Mouse (Mus musculus) ovary, postnatal 36 days (tissue): Measurements from ENCODE around the gene Traf4.

Experiments used
- DNase-seq: peaks from one replicate; pipeline ENCODE4 v3.0.0; 2022; ENCODE audit warnings: low spot score, mixed read lengths

Traf4 gene

DNA sequence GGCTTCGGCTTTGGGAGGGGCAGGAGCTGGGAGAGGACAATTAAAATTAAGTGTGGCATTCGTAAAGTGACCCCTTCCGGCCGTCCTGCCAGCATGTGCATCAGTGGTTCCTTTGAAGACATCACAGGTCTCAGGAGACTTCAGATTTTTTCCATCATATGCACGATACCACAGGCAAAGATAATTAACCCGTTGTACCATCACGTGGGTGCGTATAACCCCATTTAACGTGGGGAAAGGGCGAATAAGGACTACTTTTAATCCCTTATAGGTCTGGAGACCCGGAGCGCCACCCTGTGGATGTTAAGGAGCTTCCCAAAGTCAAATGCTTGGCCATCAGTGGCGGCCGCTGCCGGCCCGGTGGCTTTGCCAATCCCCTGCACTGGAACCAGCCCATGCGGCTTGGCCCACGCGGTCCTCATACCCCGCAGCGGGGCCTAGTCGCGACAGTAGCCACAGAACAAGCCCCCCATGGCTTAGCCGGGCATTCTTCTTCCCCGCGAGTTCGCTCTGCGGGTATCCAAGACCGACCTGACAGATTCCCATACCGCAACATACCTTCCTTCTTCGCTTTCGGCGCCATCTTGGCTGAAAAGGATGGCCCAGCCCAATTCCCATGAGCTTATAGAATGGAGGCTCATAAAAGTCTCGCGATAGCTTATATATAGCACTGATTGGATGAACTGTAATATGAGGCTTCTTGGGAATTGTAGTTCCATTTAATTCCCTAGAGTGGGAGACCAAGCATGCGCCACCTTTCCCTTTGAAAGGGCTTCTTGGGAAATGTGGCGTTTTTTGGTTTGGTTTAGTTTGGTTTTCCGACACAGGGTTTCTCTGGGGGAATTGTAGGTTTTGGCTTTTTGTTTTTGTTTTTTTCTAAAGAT is 17.8 kb upstream of the Traf4 start, which contains the start of gene Rpl23a:
Gene Rpl23a (minus strand): TSS at position 624 of the 884 bp plus-strand sequence.
- DNase-seq = peak; percentile 71

DNA sequence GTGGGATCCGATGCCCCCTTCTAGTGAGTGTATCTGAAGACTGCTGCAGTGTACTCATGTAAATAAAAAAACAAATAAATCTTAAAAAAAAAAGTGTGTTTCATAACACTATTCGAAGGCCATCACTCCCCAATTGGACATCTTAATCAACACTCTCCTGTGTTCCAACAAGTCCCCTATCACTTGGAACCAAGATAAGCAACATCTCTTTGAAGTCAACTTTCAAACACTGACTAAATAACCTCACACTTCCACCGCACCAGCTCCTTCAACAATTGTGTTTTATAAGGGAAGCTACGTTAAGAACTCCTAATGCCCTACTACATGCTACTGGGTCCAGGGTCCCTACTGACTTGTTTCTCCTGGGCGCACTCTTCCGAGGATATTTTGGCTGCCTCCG is 17.1 kb upstream of the Traf4 start:
- DNase-seq = no peak

DNA sequence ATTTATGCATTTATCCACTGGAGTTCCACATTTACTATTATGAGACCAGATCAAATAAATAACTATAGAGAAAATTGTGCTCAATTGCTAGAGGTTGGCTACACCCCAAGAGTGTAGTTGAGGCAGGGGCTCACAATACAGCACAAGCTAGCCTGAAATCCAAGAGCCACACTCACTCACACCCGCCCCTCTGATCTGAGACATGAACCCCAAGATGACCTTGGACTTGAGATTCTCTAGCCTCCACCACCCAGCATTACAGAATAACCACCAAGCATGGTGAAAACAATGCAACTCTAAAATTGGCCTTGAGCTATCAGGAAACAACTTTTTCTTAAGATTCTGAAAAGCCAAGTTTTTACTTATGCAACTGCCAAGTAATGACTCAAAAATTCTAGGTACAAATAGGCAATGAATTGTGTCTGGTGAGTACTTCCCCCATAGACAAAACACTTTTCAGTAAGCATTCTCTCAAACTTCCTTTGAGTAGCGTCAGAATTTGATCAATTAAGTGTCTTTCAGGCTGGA is 16.5 kb upstream of the Traf4 start:
- DNase-seq = no peak

DNA sequence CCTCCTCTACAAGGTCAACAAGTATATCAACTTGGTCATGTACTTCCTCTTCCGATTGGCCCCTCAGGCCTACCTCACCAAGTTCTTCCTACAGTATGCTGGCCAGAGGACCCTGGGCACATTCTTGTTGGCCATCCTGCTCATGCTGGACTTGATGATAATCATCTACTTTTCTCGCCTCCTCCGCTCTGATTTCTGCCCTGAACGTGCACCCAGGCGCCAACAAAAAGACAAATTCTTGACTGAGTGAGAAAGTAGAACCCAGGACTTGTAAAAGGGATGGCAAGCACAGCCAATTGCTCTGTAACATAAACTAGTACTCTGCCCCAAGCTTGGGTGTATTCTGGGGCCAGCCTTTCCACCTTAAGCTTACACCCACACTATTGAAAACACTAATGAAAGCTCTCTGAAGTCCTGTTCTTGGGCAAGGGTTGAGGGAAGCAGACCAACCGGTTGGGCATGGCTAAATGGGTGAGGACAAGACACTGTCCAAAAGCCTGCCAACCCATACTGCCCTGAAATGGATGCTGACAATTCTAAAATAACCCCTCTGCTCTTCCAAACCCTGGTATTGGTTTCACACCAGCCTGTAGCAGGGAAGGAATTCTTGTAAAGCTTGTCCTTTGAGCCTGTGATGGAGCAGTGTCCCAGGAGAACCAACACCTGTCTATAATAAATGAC is 14.8 kb upstream of the Traf4 start:
- no peak for DNase-seq

DNA sequence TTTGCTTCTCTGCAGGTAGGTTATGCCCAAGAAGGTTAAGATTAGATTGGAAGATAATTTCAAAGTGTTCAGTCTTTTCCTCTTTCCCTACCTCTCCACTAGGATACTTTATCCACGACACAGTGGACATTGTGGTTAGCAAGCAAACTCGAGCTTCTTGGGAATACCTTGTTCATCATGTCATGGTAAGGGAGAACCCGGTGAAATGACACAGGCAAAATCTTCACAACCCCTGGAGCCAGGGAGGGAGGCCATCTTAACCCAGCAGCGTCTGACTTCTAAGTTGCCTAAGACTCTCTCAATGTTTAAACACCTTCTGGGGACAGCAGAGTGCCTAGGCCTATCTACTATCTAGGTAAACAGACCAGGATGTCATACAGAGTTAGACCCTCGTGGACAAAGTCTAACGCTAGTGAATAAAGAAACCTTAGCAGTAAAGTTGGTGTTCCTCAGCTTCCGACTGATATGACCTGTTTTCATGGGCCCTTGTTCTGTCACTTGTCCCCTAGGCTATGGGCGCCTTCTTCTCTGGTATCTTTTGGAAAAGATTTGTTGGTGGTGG is 14.1 kb upstream of the Traf4 start:
- no peak for DNase-seq

DNA sequence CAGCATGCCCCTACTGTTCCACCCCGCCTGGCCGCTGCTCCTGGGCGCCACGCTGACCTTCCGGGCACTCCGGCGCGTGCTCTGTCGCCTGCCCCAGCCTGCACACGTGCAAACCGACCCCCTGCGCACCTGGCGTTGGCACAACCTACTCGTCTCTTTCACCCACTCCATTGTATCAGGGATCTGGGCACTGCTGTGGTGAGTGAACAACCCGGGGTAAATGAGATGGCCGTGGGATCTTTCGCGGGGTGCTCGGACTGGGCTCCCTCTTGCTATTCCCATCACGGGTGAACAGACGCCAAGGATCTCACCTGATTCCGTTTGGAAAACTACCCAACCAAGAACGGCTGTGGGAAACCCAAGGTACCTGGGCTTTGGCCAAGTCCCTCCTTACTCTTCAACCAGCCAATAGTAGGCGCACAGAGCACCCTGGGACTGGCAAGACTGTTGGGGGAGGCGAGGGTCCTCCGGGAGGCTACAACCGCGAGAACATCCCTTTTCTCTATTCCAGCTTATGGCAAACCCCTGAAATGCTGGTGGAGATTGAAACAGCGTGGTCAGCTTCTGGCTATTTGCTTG is 13.6 kb upstream of the Traf4 start:
- DNase-seq = peak; percentile 64

DNA sequence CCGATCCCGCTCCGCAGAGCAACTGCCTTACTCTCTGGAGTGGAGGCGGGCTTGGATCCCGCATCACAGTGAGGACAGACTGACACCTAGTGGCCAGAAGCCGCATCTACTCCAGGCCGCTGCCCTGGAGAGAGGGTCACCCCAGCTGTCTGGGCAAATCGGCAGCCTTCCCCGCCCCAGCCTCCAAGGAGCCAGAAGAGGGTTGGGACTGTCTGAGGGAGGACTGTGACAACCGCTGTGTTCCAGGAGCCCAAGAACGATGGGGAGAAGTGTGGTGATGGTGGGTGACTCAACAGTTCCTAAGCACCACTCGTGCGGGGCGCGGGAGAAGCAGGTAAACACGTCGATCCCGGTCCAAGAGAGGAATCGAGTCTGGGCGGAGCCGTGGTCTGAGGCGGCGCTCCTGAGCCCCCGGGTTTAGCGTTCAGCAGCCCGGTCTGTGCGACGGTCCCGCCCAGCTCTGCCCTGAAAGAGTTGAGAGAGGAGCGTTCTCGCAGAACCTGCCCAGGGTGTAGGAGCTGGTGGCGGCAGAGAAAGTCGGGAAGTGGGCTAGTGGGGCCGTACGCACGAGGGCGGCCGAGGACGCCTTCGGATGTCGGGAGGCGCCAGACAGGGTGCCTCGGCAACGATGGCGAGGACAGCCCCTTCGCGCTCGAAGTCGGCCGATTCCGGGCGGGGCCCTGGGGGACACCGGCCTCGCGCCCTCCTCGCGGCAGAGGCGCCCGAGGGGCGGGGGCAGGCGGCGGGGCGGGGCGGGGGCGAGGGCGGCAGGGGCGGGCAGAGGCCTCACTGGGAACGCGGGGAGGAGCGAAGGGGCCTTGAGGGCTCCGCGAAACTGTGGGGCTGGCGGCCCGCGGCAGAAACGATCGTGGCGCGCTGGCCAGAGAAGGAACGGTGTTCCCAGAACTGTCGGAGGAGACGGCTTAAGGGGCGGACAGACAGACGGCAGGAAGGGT is 12.8 kb upstream of the Traf4 start:
- peak; percentile 96 for DNase-seq

DNA sequence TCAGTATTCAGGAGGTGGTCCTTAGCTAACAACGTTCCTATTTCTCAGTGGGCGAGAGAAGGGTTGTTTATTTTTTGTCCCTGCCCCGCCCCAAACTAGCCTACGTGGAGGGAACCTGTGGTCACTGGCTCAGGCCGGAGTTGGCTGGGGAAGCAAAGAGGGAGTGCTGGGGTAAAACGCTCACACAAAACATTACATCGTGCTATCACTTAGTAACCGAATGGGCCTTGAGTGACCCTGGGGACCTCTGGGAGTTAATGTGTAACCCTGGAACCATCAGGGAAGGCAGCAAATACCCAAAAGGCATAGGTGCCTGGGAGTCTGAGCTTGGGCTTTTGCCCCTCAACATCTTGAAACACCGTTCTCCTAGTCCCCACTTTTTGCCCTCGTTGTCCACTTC is 12.0 kb upstream of the Traf4 start:
- no peak for DNase-seq

DNA sequence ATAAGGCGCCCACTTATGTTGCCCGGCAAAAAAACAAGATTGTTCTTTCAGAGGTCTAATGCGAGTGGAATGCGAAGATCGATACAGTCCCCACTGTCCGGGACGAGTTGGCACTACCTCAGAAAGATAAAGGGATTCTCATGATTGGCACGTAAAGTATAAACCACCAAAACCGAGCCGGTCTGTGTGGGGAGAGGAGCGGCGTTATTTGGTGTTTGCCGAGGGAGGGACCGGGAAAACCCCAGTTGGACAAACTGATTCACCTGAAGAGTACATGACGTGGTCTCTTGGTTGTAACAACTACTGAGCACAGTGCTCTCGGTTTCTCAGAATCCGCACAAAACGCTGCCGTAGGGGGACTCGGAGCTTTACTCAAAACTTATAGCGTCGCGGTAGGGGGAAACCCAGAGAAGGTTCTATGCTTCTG is 11.5 kb upstream of the Traf4 start:
- DNase-seq = no peak

DNA sequence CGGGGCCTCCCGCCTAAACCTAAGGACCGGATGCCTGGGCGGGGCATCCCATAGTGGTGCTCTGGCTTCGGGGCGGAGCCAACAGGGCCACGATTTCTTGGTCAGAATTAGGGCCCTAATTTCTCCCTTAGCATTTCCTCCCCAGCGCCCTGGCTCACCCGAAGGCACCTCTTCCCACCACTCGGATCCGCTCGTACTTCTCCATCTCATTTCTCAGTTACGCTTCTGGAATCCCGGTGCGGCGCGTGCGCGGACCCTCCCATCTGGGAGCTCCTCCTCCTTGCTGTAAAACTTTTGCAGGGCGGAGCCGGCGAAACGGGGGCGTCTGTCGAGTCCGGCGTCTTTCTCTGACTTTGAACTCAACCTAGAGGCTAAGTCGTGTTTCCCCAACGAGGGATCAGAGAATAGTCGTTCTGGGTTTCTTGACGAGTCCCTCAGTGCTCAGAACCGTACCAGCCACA is 11.0 kb upstream of the Traf4 start, which contains the start of the genes Nek8 and Tlcd1:
Gene Nek8 (minus strand): TSS at position 274 of the 461 bp plus-strand sequence.
Gene Tlcd1 (plus strand): TSS at position 310 of the 461 bp plus-strand sequence.
- DNase-seq = peak; percentile 94

DNA sequence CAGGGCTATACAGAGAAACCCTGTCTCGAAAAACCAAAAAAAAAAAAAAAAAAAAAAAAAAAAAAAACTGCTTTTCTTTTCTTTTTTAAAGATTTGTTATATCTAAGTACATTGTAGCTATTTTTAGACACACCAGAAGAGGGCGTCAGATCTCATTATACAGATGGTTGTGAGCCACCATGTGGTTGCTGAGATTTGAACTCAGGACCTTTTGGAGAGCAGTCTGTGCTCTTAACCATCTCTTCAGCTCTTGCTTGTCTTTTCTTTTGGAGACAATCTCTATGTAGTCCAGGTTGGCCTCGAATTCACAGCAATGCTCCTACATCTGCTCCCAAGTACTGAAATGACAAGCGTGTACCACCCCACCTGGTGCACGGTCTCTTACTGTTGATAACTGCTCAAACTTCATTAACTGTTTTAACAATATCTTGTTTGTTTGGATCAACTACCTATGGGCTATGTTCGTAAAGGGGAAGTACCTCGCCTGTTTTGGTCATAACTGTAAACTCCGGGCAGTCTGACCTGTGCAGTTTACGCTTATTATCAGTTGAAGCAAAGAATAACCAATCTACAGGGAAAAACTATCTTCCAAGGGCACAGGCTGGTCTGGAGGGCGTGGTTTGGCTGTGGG is 10.5 kb upstream of the Traf4 start:
- no peak for DNase-seq

DNA sequence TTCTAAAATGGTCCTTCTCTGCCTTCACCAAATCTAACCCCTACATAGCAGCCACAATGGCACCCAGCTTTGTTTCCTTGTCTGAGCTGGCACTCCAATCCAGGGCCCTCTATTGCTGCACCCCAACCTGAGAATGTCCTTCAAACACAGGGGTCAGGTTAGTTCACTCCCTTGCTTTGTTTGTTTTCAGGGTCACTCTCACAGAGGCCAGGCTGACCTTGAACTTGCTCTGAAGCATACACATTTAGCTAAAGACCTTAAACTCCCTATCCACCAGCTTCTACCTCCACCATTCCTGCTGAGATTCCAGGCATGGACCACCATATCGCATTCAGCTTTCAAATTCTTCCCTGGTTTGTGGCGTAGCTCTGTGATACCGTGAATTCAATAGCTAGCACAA is 9.1 kb upstream of the Traf4 start:
- DNase-seq = no peak

DNA sequence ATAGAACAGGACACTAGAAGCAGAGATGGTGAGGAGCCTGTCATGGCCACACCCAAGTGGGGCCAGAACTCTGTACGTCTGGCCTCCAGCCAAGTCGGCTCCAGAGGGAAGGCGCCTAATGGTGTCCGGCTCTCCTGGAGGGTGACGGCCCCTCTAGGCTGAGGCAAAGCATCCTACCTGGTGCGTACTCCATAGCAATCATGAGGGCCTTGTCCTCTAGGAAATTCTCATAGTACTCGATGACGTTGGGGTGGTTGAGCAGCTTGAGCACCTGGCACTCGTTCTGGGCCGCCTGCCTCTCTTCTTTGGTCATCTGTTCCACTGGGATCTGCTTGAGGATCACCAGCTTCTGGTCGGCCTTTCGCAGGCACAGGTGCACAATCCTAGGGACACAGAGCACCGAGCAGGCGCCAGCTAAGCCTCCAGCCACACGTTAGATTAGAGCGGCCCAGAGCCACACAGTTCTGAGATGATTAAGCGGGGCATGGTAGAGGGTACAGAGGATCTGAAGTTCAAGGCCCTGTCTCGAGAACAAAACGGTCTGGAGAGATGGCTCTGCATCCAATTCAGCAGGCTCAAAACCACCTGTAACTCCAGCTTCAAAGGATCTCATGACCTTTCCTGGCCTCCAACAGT is 7.5 kb upstream of the Traf4 start:
- DNase-seq = no peak

DNA sequence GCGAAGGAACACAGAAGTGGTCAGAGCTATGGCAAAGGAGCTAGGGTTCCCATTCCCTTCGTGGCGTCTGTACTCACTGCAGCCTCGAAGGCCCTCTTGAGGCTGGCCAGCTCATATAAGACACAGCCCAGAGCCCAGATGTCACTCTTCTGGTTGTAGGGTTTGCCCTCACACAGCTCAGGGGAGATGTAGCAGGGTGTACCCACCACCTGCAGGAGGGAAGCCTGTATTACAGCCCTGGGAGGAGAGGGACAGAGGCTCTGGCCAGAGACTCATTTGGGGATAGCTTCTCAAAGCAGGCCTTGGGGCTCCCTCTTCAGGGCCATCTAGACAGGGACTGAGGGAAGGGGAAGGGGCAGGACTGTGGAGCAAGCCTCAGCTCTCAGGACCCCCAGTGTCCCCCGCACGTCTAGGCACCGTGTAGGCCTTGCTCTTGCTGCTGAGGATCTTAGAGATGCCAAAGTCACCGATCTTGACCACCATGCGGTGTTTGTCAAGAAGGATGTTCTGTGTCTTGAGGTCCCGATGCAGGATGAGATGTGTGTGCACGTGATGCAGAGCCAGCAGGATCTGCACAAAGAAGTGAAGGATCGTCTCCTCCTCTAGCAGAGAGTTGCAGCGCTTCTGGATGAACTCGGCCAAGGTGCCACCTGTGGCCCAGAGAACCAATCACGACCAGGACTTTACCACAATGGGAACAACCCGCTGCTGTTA is 6.8 kb upstream of the Traf4 start:
- DNase-seq = no peak

DNA sequence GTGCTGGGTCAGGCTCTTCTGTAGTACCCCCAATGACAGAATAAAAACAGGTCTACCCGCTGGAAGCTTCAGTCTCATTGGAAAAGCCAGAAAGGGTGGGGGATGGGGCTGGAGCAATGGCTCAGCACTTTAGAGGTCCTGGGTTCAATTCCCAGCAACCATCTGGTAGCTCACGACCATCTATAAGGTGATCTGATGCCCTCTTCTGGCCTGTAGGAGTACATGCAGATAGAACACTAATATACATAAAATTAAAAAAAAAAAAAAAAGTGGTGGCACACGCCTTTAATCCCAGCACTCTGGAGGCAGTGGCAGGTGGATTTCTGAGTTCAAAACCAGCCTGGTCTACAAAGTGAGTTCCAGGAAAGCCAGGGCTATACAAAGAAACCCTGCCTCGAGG is 5.9 kb upstream of the Traf4 start:
- no peak for DNase-seq

DNA sequence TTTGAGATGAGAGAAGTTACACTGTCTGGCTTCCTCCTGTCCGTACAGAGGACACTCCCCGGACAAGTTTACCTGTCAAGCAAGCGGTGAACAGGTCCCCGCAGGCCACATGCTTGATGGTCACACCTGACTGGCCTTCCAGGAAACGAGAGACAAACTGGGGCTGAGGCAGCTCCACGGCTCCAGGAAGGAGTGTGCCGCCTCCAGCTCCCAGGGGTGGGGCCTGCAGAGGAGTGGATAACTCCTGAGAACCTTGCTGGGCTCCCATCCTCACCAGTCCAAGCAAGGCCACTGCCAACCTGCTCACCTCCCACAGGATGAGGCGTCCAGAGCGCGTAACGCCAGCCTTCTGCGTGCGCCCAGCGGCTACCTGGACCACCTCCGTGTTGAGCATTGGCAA is 4.9 kb upstream of the Traf4 start:
- no peak for DNase-seq

DNA sequence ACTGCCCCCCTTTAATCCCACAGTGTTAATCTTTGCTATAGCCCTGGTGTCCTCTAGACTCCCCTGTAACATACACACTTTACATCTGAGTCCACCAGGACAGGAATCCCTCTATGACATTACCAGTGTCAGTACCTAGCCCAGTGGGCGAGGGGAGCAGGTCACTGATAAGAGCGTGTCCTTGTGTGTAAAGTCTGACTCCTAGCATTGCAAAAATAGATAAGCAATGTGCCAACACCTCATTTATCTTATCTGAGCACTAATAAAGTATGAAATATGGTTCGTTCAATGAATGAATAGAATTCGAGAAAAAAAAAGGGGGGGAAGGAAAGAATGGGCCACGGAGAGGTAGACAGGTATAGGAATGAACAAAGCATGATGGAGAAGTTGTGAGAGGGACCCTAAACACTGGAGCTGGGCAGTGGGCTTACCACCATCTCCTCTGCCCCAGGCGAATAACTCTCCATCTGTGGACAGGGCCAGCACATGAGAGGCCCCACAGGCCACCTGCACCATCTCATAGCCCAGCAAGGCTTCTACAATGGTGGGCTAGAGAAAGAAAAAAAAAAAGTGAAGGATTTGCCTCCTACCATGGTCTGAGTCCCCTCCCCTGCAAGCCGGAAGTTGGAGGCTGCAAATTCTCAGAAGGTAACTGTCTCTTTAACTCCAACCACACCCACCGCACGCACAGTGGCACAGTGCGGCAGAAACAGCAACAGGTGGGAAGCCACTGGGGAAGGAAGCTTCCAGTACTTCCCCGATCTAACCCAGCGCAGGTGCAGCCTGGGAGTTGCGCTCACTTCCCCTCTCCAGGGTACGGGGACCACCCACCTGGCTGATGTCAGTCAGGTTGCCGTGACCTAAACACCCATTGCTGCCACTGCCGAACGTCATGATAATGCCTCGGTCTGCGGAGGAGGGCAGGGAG is 3.4 kb upstream of the Traf4 start:
- DNase-seq = no peak

DNA sequence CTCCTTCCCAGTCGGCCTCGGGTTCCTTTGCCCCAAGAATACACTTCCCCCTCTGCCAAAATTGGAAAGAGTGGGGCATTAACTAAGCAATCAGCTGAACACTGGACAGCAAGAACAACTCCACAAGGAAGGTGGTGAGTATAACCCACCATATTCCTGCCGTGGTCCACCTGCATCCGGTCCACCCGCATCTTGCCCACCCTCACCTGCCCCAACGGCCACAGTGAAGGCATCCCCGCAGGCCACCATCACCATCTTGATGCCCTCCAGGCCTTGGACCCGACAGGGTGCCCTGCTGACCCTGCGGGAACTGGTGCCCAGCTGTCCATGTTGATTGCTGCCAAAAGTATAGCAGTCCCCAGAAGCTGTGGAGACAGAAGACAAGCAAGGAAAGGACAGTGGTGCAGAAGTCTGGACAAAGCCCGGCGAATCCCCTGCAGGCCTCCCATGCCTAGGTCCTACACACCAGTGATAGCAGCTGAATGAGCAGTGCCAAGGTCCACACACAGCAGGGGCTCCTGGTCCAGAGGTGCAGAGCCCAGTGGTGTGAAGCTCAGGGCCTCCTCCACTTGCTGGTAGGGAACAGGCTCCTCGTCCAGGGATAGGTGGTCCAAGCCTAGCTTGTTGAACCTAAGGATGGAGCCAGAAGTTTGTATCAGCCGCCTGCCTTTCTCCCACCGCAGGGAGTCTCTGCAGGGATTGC is 2.0 kb upstream of the Traf4 start:
- DNase-seq = no peak
